Mouse (Mus musculus) heart, embryonic 13.5 days (tissue): ENCODE measurements around the gene Jup. TPM values are rescaled to one million over a fixed set of nuclear protein-coding genes. Genes with fewer than 3 reads are reported as not detected.
A peak's percentile ranks its signal among the peaks of the same experiment; 100 is the strongest.

Source experiments
- ATAC-seq: fragments of 200-750 bp; cut with Nextera tagmentation; 2 replicates; pipeline ENCODE4 v1.8.0; 2017; ENCODE audit warnings: moderate TSS enrichment; ENCODE audit not compliant: insufficient number of reproducible peaks, low FRiP score, low TSS enrichment; ENCODE audit errors: extremely low read depth
- H3K27ac ChIP-seq: fragments of 300-500 bp; sonication (generic); replicated peaks from 2 replicates; pipeline ENCODE4 v1.5.1; 2015; ENCODE audit warnings: moderate library complexity, mild to moderate bottlenecking, inconsistent platforms
- H3K27me3 ChIP-seq: fragments of 300-500 bp; sonication (generic); replicated peaks from 2 replicates; pipeline ENCODE4 v1.6.1; 2015; ENCODE audit warnings: mild to moderate bottlenecking, inconsistent platforms
- H3K36me3 ChIP-seq: fragments of 300-500 bp; sonication (generic); 2 replicates; pipeline ENCODE4 v1.6.1; 2015; ENCODE audit warnings: mild to moderate bottlenecking, inconsistent platforms
- H3K4me1 ChIP-seq: fragments of 300-500 bp; sonication (generic); 2 replicates; pipeline ENCODE4 v1.6.1; 2015; ENCODE audit warnings: inconsistent platforms
- H3K4me2 ChIP-seq: fragments of 300-500 bp; sonication (generic); 2 replicates; pipeline ENCODE4 v1.6.1; 2015; ENCODE audit warnings: inconsistent platforms, mild to moderate bottlenecking, moderate library complexity
- H3K4me3 ChIP-seq: fragments of 300-500 bp; sonication (generic); 2 replicates; pipeline ENCODE4 v1.5.1; 2015; ENCODE audit warnings: moderate library complexity, mild to moderate bottlenecking, inconsistent platforms
- H3K9ac ChIP-seq: fragments of 300-500 bp; sonication (generic); 2 replicates; pipeline ENCODE4 v1.6.1; 2015; ENCODE audit warnings: inconsistent platforms, mild to moderate bottlenecking, moderate library complexity
- H3K9me3 ChIP-seq: fragments of 300-500 bp; sonication (generic); 2 replicates; pipeline ENCODE4 v1.6.1; 2016; ENCODE audit warnings: inconsistent platforms
- WGBS: fragments of 180-500 bp; shearing (Covaris S2); methylation state at CpG from one replicate; pipeline ENCODE4 v1.1.7; 2015; ENCODE audit warnings: mixed read lengths; 5-methylcytosine and 5-hydroxymethylcytosine counted together
- polyA plus RNA-seq: library from polyadenylated mRNA; unstranded; fragments of >200 nt; fragmentation: Nextera tagmentation; extraction: Ambion mirVana; gene quantifications from 2 replicates; pipeline ENCODE4 v1.2.1, GENCODE M21; 2015

Gene Jup
- polyA plus RNA-seq, 1 experiment from 2014 or later: 111 TPM

- Histone ChIP-seq H3K4me2 (peak overlapping the region; percentile 92), H3K4me1 (peaks cover 83% of the 10 kb centered on the region), H3K27me3 (no peaks in the 10 kb centered on the region), H3K36me3 (peaks cover 11% of the 10 kb centered on the region; the same call in 1 of the 2 replicates), H3K9ac (peak overlapping the region; percentile 96), H3K9me3 (no peaks in the 10 kb centered on the region), H3K27ac (peak overlapping the region; percentile 91), H3K4me3 (peak overlapping the region; percentile 88)
- WGBS: 2% methylated on average over 42 of the region's 42 CpGs
- ATAC-seq: no peak; the same call in none of the 2 replicates
Observed at GRCm38 (mm10) chr11:100396886-100397599, 520 bp downstream of the Jup start.

- peak overlapping the region; percentile 96 for H3K9ac ChIP-seq
- H3K36me3 ChIP-seq: peaks cover 11% of the 10 kb centered on the region
- H3K4me2 ChIP-seq: peak overlapping the region; percentile 92
- no peaks in the 10 kb centered on the region for H3K9me3 ChIP-seq
- peak overlapping the region; percentile 91 for H3K27ac ChIP-seq
- peak overlapping the region; percentile 88 for H3K4me3 ChIP-seq
- no peak for ATAC-seq
- no peaks in the 10 kb centered on the region for H3K27me3 ChIP-seq
- peaks cover 83% of the 10 kb centered on the region for H3K4me1 ChIP-seq
- 11% methylated on average over 17 of the region's 17 CpGs for WGBS
Observed at GRCm38 (mm10) chr11:100395861-100396631, 1.5 kb downstream of the Jup start.

DNA sequence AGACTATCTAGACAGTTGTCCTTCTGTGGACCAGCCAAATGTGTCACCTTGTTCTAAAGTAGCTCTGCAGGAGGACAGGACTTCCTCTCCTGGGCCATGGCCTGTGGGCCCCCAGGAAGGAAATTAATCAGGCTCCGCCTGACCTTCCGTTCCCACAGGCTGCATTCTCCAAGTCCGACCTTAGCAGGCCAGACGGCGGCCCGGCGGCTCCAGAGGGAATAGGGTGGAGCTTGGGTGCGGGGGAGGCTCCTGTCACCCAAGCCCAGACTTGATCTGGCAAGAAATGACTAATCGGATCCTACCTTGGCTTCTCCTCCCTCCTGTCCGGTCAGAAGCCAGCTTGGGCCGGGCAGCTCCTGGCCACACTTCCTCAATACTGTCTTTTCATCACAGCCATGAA, 2.4 kb downstream of the Jup start:
- peak overlapping the region; percentile 92 for H3K4me2 ChIP-seq
- peaks cover 11% of the 10 kb centered on the region for H3K36me3 ChIP-seq
- peak overlapping the region; percentile 91 for H3K27ac ChIP-seq
- peak overlapping the region; percentile 88 for H3K4me3 ChIP-seq
- no peak for ATAC-seq
- peak overlapping the region; percentile 96 for H3K9ac ChIP-seq
- H3K27me3 ChIP-seq: no peaks in the 10 kb centered on the region
- peaks cover 83% of the 10 kb centered on the region for H3K4me1 ChIP-seq
- 11% methylated on average over 11 of the region's 11 CpGs for WGBS
- no peaks in the 10 kb centered on the region for H3K9me3 ChIP-seq

- peaks cover 11% of the 10 kb centered on the region for H3K36me3 ChIP-seq
- H3K27ac ChIP-seq: peak overlapping the region; percentile 91
- H3K9me3 ChIP-seq: no peaks in the 10 kb centered on the region
- H3K4me1 ChIP-seq: peaks cover 83% of the 10 kb centered on the region
- no peak for ATAC-seq
- H3K9ac ChIP-seq: peak overlapping the region; percentile 96
- 56% methylated on average over 5 of the region's 5 CpGs for WGBS
- H3K4me2 ChIP-seq: peak overlapping the region; percentile 92
- H3K27me3 ChIP-seq: no peaks in the 10 kb centered on the region
- H3K4me3 ChIP-seq: peak overlapping the region; percentile 88
Observed at GRCm38 (mm10) chr11:100394353-100395074, 3.0 kb downstream of the Jup start.

GRCm38 (mm10) chr11:100393733-100394132, 3.8 kb downstream of the Jup start:
- Histone ChIP-seq H3K27me3 (no peaks in the 10 kb centered on the region), H3K4me2 (peak overlapping the region; percentile 92), H3K9ac (peak overlapping the region; percentile 58), H3K4me3 (no peak overlapping the region), H3K36me3 (peaks cover 11% of the 10 kb centered on the region), H3K4me1 (peaks cover 85% of the 10 kb centered on the region), H3K9me3 (no peaks in the 10 kb centered on the region), H3K27ac (peak overlapping the region; percentile 36; the same call in 1 of the 2 replicates)
- 56% methylated on average over 7 of the region's 7 CpGs for WGBS
- no peak for ATAC-seq

DNA sequence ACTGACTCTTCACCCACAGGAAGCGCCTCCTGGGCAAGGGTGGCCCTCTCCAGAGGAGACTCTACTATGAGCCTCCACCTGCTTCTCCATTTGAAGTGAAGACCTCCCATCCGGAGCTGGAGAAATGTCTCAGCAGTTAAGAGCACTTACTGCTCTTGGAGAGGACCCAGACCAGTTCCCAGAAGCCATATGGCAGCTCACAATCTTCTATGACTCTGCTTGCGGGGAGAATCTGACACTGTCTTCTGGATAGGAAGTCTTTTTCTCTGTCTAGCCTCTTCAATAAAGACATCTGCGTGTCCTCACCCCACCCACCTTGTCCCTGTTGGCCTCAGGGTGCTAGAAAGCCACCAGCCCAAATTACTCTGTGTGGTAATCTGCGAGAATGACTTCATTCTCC, 4.6 kb downstream of the Jup start:
- WGBS: 77% methylated on average over 5 of the region's 5 CpGs
- Histone ChIP-seq H3K9me3 (no peaks in the 10 kb centered on the region), H3K4me2 (no peak overlapping the region), H3K27me3 (no peaks in the 10 kb centered on the region), H3K36me3 (peaks cover 11% of the 10 kb centered on the region), H3K4me3 (no peak overlapping the region), H3K4me1 (peaks cover 86% of the 10 kb centered on the region), H3K27ac (peak overlapping the region; percentile 92; the same call in 1 of the 2 replicates), H3K9ac (peak overlapping the region; percentile 26; the same call in 1 of the 2 replicates)
- no peak for ATAC-seq

GRCm38 (mm10) chr11:100391884-100392345, 5.6 kb downstream of the Jup start:
- Histone ChIP-seq H3K36me3 (peaks cover 11% of the 10 kb centered on the region), H3K27me3 (no peaks in the 10 kb centered on the region), H3K4me1 (peaks cover 96% of the 10 kb centered on the region), H3K9me3 (no peaks in the 10 kb centered on the region), H3K9ac (no peak overlapping the region), H3K4me3 (no peak overlapping the region), H3K4me2 (no peak overlapping the region), H3K27ac (peak overlapping the region; percentile 92)
- WGBS: 85% methylated on average over 7 of the region's 7 CpGs
- ATAC-seq: no peak

DNA sequence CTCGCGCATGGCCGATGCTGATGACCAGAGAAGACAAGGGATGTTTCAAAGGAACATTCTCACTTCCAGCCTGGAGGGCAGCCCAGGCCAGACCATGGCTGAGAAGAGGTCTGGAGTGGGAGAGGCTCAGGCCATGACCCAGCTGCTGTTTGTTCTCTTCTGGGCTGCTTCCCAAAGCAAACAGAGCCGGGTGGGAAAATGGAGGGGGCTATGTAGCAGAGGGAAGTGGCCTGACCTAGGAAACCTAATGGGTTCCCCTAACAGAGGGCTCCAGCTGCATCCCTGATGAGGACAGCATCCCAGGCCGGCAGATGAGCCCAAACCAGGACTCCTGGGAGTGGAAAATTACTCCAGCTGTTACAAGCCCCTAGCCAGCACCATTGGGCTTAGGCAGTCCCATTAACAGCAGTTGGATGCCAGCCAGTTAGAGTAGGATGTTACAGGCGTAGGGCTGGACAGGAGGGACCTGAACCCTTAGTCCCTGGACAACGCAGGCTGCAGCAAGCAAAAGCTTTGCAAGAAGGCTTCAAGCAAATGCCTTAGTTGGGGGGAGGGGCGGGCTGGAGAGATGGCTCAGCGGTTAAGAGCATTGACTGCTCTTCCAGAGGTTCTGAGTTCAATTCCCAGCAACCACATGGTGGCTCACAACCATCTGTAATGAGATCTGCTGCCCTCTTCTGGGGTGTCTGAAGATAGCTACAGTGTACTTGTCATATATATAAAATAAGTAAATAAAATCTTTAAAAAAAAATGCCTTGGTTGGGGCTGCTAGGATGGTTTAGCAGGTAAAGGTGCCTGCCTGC, 6.3 kb downstream of the Jup start:
- H3K4me3 ChIP-seq: no peak overlapping the region
- H3K9me3 ChIP-seq: no peaks in the 10 kb centered on the region
- peak overlapping the region; percentile 50 for H3K4me2 ChIP-seq
- peaks cover 100% of the 10 kb centered on the region for H3K4me1 ChIP-seq
- ATAC-seq: peak; percentile 17; the same call in 1 of the 2 replicates
- H3K36me3 ChIP-seq: peaks cover 14% of the 10 kb centered on the region
- H3K27ac ChIP-seq: peak overlapping the region; percentile 92
- H3K9ac ChIP-seq: peak overlapping the region; percentile 69
- 43% methylated on average over 9 of the region's 9 CpGs for WGBS
- H3K27me3 ChIP-seq: no peaks in the 10 kb centered on the region

- Histone ChIP-seq H3K27ac (peak overlapping the region; percentile 92), H3K9me3 (no peaks in the 10 kb centered on the region), H3K4me2 (peak overlapping the region; percentile 50), H3K4me1 (peaks cover 90% of the 10 kb centered on the region), H3K4me3 (peak overlapping the region; percentile 13; the same call in 1 of the 2 replicates), H3K27me3 (no peaks in the 10 kb centered on the region), H3K36me3 (peaks cover 27% of the 10 kb centered on the region), H3K9ac (peak overlapping the region; percentile 69)
- 19% methylated on average over 8 of the region's 8 CpGs for WGBS
- ATAC-seq: no peak
Observed at GRCm38 (mm10) chr11:100389931-100390445, 7.6 kb downstream of the Jup start.

DNA sequence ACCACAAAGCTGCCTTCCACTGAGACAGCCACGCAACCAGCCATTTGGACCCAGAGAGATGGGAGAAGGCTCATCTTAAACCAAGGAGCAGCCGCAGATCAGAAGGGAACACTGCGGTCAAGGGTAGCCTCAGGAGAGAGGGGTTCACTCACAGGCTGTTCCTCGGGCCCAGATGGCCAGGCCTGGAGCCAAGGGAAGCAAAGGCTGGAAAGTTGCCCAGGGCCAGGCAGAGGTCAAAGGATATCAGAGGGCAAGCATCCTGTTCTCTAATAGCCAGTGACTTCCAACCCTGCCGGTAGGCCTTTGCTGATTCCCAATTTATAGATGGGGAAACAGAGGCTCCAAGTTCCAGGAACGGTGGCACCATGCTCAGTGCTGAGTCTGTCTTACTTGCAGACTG, 9.0 kb downstream of the Jup start:
- peak overlapping the region; percentile 53 for H3K4me2 ChIP-seq
- H3K4me3 ChIP-seq: peak overlapping the region; percentile 3; the same call in 1 of the 2 replicates
- no peaks in the 10 kb centered on the region for H3K9me3 ChIP-seq
- ATAC-seq: no peak
- no peaks in the 10 kb centered on the region for H3K27me3 ChIP-seq
- peaks cover 41% of the 10 kb centered on the region for H3K36me3 ChIP-seq
- peak overlapping the region; percentile 72 for H3K9ac ChIP-seq
- peak overlapping the region; percentile 92 for H3K27ac ChIP-seq
- WGBS: 48% methylated on average over 6 of the region's 6 CpGs
- peaks cover 76% of the 10 kb centered on the region for H3K4me1 ChIP-seq
